Mouse (Mus musculus) bone marrow macrophage, adult 2 months (primary cell): ENCODE results near the gene Armh4.
"Not testable (repeated sequence)": the region's sequence is repeated elsewhere in the genome, so short reads cannot be mapped to it uniquely, and the experiment has no call there.

Source experiments
- CTCF ChIP-seq: IDR thresholded peaks from 2 replicates; pipeline ENCODE4 v1.5.1; 2012; ENCODE audit warnings: low read depth, mild to moderate bottlenecking, low read length, moderate library complexity
- POLR2A ChIP-seq: IDR thresholded peaks from 2 replicates; pipeline ENCODE4 v1.6.1; 2012; ENCODE audit warnings: mild to moderate bottlenecking, low read depth, low read length, borderline replicate concordance

GRCm38 (mm10) chr14:49818713-49819208 lies 35.6 kb upstream of the Armh4 start:
- TF ChIP-seq CTCF, POLR2A: not testable (repeated sequence)
